Mouse (Mus musculus) liver, embryonic 14.5 days (tissue): ENCODE measurements around the gene Armh4.

Experiments used
- CTCF ChIP-seq: IDR thresholded peaks from 2 replicates; pipeline ENCODE4 v1.5.1; 2016; ENCODE audit warnings: antibody characterized with exemption, low read depth, control low read depth
- EP300 ChIP-seq: IDR thresholded peaks from 2 replicates; pipeline ENCODE4 v1.6.1; 2016; ENCODE audit warnings: antibody characterized with exemption, low read depth

GRCm38 (mm10) chr14:49722782-49723181 is 60.4 kb downstream of the Armh4 start:
- TF ChIP-seq CTCF = no peak
- TF ChIP-seq EP300 = no peak
